Mouse (Mus musculus) layer of hippocampus, adult 2 months (tissue): ENCODE measurements around the gene Eif2s3x. TPM values are rescaled to one million over a fixed set of nuclear protein-coding genes. Genes with fewer than 3 reads are reported as not detected.
"Not testable (repeated sequence)": the region's sequence is repeated elsewhere in the genome, so short reads cannot be mapped to it uniquely, and the experiment has no call there.

Source experiments
- DNase-seq, 2 experiments: peaks; one replicate each; pipeline ENCODE4 v3.0.0; 2022; ENCODE audit warnings: low spot score in 2 of 2
- H3K27ac ChIP-seq: fragments of 200-600 bp; 2 replicates; pipeline ENCODE4 v1.8.1; 2022
- H3K4me3 ChIP-seq: fragments of 200-600 bp; 2 replicates; pipeline ENCODE4 v1.8.1; 2022; ENCODE audit warnings: mild to moderate bottlenecking
- CTCF ChIP-seq: fragments of 200-600 bp; conservative IDR thresholded peaks from 2 replicates; pipeline ENCODE4 v1.8.1; 2022; ENCODE audit warnings: antibody characterized with exemption, mild to moderate bottlenecking, moderate library complexity
- long read RNA-seq, 2 experiments: library from polyadenylated mRNA; stranded (forward); transcript quantifications; one replicate each; pipeline ENCODE4 v2.0.0; 2021; ENCODE audit warnings: borderline mapping rate in 2 of 2
- total RNA-seq, 2 experiments: library from RNA; stranded (reverse); gene quantifications; 2 replicates each; pipeline ENCODE4 v1.2.3; 2021

The Eif2s3x gene
- total RNA-seq: 100 to 1,000 TPM; 102 to 159 TPM
- long read RNA-seq, experiment 1, transcript Eif2s3x-201 (12 exons, 3,647 nt): major isoform, 46 of 76 reads
- long read RNA-seq, experiment 1, partial matches to known transcripts: 4 of 76 reads
- long read RNA-seq, experiment 1, other reads (novel, unspliced or antisense): 26 of 76 reads
- long read RNA-seq, experiment 2, transcript Eif2s3x-201 (12 exons, 3,647 nt): major isoform, 44 of 72 reads
- long read RNA-seq, experiment 2, partial matches to known transcripts: 2 of 72 reads
- long read RNA-seq, experiment 2, other reads (novel, unspliced or antisense): 26 of 72 reads

DNA sequence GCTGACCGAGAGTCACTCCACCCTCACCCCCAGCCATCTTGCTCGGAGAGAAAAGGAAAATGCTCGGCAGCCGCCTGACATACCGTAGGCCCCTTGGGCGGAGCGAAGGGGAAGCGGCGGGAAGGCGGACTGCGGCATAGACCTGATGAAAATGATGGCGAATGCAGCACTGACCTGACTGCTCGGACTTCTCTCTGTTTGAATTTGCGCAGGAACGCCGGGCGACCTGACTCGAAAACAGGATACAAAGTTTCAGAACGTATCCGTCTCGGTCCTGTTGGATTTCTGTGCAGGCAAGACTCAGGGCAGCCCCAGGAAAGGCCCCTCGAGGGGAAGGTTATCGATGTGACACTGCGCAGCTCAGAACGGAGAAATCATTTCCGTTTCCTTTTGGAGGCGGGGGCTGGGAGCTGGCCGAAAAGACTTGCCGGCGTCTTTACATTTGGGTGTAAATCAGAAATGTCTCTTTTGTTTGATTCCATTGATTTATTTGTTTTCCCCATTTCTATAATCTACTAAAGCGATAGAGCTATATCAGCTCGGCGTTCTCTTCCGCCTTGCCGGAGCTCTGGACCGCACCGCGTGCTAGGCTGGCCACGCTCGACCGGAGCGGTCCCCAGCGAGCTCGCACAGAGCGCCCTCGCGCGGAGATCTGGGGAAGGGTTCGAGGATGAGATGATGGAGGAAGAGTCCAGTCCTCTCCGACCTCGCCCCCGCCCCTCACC lies at the start of gene Eif2s3x:
TSS of gene Eif2s3x (minus strand) at position 266 of the 725 bp plus-strand sequence.
- peak; percentile 78 to 86 for DNase-seq
- H3K4me3 ChIP-seq: peak within 1 kb of the TSS; percentile 74
- TF ChIP-seq CTCF: peak; percentile 83
- H3K27ac ChIP-seq: peak within 1 kb of the TSS; percentile 98

DNA sequence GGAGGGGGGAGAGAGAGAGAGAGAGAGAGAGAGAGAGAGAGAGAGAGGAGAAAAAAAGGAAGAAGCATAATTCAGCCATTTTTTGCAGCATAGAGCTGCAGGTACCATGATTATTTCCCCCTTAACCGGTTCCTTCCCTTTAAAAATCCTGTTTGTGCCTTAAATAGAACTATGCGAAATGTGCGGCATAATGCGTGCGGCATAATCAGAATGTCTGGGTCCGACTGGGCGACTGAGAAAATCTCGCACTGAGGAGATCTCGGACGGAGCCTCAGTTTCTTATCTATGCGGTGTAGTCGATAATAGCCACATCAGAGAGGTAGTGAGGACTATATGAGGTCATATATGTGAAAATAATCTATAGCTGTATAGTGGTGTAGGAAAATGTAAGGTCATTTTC lies 22.9 kb upstream of the Eif2s3x start:
- DNase-seq: no peak
- TF ChIP-seq CTCF: no peak
- H3K4me3 ChIP-seq: peak overlapping the region; percentile 69
- H3K27ac ChIP-seq: peak overlapping the region; percentile 93

DNA sequence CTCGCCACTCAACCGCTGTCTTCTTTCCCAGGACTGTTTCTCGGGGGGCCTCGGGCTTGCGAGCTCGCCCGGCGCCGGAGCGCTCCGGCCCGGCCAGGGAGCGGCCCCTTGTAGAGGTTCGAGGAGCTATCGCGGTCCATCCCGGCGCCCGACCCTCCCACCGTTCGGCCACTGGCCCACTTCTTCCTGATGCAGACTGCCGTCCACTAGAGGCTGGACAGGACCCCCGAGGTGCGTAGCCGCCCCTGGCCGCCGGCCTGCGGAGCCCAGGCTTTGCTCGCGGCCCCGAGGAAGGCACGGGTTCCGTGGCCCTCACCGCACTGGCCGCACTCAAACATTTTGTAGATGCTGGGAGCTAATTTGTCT lies 22.5 kb upstream of the Eif2s3x start:
- no peak for DNase-seq
- peak overlapping the region; percentile 69 for H3K4me3 ChIP-seq
- peak overlapping the region; percentile 93 for H3K27ac ChIP-seq
- no peak for TF ChIP-seq CTCF

DNA sequence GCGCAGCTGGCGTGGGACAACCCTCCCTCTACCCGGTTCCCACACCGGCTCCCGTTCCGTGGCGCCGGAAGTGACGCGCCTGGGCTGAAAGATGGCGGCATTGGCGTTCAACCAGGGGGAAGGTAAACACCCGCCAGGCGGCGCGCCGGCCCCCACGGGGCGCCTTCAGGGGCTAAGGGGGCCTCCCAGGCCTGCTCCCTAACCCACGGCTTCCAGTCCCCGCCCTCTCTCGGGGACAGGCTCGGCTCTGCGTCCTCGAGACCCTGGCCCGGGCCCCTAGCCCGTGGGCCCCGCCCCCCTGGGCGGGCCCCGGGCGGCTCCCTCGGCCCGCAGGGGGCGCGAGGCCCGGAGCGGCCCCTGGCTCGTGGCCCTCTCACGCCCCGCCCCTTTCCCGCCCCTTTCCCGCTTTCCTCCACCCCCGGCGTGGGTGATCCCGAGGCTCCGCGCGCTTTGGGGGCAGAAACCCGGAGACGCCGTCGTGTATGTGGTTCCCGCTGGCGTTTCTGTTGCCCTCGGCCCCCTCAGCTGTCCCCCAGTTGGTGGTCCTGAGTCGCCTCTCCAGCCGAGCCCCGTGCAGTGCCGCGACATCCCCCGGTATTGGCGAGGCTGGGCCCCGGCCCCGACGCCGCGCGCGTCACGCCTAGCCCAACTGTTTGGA lies 22.0 kb upstream of the Eif2s3x start, which contains the start of gene Klhl15:
TSS of gene Klhl15 (plus strand) at position 68 of the 658 bp plus-strand sequence.
- peak within 1 kb of the TSS; percentile 69 for H3K4me3 ChIP-seq
- peak; percentile 67 for TF ChIP-seq CTCF
- H3K27ac ChIP-seq: peak within 1 kb of the TSS; percentile 93
- DNase-seq: peak; percentile 73 to 75

DNA sequence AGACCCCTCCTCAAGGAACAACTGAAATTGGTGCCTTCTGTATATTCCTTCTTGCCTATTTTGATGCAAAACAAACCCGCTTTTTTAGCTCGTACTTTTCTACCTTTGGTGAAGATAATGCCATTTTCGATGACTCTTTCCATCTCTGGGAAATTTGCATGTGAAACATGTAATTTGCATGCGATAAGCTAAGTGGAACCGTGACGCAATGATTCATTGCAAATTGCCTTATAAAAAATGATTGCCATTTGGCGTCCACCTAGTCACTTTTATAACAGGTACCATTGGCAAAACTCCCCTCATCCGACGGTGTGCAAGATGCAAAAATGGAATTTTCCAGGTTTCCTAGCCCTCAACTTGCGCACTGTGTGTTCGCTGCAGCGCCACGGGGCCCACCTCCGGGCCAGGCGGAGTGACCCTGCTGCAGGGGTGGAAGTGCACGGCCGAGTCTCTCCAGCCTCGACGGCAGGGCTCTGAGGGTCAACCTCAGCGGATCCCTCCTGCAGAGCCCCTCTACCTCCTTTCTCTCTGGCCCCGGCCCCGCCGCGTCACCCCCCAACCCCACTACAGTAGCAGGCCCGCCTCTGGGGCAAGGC lies 21.4 kb upstream of the Eif2s3x start:
- Histone ChIP-seq H3K27ac (peak overlapping the region; percentile 93), H3K4me3 (peak overlapping the region; percentile 69)
- DNase-seq: no peak
- TF ChIP-seq CTCF: no peak

DNA sequence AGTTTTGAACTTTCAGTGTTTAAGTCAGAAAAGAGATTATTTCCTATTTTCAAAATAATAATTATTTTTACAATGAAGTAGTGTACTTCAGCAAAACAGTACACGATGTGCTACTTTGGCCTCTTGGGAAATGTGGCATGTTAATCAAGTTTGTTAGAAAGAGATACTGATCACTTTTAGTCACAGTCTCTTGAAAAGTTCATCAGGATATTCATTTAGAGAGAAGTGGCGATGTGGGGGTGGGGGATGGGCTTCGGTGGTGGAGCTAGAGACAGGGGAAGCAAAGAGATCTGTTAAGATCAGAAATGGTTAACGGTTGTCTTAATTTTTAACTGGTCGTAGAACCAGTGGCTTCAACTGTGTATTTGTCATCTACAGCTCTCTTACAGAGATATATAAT lies 20.8 kb upstream of the Eif2s3x start:
- Histone ChIP-seq H3K4me3 (no peak overlapping the region; the same call in 1 of the 2 replicates), H3K27ac (no peak overlapping the region)
- no peak for TF ChIP-seq CTCF
- no peak for DNase-seq

DNA sequence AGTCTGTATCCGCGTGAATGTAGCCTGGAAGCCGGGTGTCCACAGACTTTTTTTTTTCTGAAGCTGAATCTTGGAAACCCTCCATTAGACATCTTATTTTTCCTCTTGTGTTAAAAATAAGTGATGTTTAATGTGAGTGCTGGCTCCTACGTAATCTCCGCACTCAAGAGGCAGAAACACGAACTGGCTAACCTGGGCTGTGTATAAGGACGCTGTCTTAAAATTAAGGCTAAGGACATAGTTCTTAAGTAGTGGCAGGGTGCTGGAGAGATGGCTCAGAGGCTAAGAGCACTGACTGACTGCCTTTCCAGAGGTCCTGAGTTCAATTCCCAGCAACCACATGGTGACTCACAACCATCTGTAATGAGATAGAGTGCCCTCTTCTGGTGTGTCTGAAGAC lies 722 bp upstream of the Eif2s3x start:
- TF ChIP-seq CTCF: no peak
- DNase-seq: peak in 1 of 2 experiments; percentile 10
- peak overlapping the region; percentile 74 for H3K4me3 ChIP-seq
- H3K27ac ChIP-seq: peak overlapping the region; percentile 98

DNA sequence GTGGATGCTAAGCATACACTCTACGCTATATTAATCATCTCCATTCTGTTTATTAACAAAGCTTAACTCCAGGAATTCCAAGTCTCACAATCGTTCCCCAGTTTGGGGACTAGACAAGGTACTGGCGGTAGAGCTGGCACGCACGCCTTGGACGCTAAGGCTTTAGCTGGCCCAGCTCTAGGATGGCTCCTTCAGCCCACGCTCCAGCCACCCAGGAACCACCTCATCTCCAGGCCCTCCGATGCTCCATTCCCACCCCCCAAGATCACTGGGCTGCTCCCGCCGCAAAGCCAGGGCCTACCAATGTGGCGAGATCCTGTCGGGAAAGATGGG lies 432 bp downstream of the Eif2s3x start:
- H3K27ac ChIP-seq: peak overlapping the region; percentile 98
- H3K4me3 ChIP-seq: peak overlapping the region; percentile 74
- no peak for TF ChIP-seq CTCF
- DNase-seq: no peak

DNA sequence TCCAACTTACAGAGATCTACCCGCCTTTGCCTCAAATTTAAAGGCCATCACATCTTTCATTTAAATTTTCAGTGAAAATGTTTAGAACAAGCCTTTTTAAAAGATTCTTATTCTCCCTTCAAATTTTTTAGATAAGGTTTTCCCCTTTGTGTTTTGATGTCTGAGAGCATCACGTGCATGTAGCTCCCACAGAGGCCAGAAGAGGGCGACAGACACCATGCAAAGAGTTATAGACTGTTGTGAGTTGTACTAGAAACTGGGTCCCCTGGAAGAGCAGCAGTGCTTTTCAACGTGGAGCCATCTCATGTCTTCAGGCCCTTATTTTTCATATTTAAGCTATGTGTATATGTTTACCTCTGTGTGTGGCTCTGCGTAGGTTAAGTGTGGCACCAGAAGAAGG lies 14.9 kb downstream of the Eif2s3x start:
- peak; percentile 62 for TF ChIP-seq CTCF
- H3K27ac ChIP-seq: no peak overlapping the region
- no peak for DNase-seq
- H3K4me3 ChIP-seq: no peak overlapping the region

DNA sequence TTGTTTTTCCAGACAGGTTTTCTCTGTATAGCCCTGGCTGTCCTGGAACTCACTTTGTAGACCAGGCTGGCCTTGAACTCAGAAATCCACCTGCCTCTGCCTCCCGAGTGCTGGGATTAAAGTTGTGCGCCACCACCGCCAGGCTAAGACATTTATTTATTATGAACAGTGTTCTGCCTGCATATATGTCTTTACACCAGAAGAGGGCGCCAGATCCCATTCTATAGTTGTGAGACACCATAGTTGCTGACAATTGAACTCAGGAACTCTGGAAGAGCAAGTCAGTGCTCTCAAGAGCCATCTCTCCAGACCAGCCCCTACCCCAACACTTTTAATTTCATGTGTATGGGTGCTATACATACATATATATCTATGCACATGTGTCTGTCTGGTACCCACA lies 18.8 kb downstream of the Eif2s3x start:
- peak; percentile 69 for TF ChIP-seq CTCF

DNA sequence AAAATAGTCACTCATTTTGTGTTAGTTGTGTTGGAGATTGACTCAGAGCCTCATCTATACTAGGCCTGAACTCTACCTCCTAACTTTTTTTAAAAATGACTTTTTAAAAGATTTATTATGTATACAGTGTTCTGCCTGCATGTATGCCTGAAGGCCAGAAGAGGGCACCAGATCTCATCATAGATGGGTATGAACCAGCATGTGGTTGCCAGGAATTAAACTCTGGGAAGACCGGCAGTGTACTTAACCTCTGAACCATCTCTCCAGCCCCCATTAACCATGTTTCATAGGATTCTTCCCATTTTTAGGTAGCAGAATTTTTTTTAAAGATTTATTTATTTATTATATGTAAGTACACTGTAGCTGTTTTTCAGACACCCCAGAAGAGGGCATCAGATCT lies 27.5 kb downstream of the Eif2s3x start:
- DNase-seq: no peak
- H3K4me3 ChIP-seq: no peak overlapping the region
- peak; percentile 68 for TF ChIP-seq CTCF
- no peak overlapping the region for H3K27ac ChIP-seq

More for the DNA sequence above, 18.8 kb downstream of the Eif2s3x start:
- H3K27ac ChIP-seq, H3K4me3 ChIP-seq, DNase-seq: not testable (repeated sequence)

DNA sequence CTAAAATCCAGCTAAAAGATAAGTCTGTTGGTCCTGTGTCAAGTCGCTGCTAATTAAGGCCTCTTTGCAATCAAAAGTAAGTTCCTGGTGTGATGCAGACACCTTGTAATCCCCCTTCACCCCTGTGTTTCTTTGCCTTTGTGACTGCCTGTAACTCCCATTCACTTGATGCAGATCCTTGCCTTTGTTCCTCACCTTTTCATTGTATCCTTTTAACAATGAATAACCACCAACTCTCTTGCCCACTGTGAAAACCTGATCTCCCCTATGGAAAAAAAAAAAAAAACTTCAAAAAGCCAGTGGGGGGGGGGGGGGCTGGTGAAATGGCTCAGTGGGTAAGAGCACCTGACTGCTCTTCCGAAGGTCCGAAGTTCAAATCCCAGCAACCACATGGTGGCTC lies 28.8 kb downstream of the Eif2s3x start:
- H3K4me3 ChIP-seq: no peak overlapping the region
- no peak for DNase-seq
- H3K27ac ChIP-seq: no peak overlapping the region
- TF ChIP-seq CTCF: no peak
